Mouse (Mus musculus): Measurements from ENCODE around the gene Selenbp1.
A peak's percentile ranks its signal among the peaks of the same experiment; 100 is the strongest.

DNA sequence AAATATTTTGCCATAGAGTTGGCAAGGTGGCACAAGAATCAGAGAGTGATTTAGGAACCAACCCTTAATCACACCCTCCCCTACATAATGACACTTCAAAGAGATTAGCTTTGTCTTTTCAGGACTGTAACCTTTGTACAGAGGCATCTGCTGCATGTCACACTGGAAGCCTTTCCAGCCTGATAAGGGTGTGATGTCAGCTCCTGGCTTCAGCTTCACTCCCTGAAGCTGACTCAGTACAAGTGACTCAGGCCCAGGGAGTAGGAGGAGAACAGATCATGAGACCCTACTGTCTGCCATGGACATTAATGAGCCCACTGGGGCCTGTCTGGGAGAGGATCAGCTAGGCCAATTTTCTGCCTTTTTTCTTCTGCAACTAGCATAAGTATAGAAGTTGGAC, 54.7 kb downstream of the Selenbp1 start:
- no peak for TF ChIP-seq CTCF (IDR thresholded peaks at IDR 0.05; ENCODE audit: low read depth)
- 0 out of 2 replicates have a peak, but pooled peaks have one; percentile 10 for TF ChIP-seq EP300 (IDR thresholded peaks at IDR 0.05; ENCODE audit: low read depth)

Measured in liver, postnatal 0 days (tissue).